Mouse (Mus musculus) hindbrain, embryonic 10.5 days (tissue): Measurements from ENCODE around the gene Ccnc. TPM values are rescaled to one million over a fixed set of nuclear protein-coding genes. Genes with fewer than 3 reads are reported as not detected.

Source experiments
- DNase-seq: peaks from one replicate; pipeline ENCODE4 v3.0.0-alpha.2; 2017; ENCODE audit warnings: low spot score
- H3K27ac ChIP-seq: fragments of 300-500 bp; sonication (generic); 2 replicates; pipeline ENCODE4 v1.5.1; 2016; ENCODE audit warnings: mild to moderate bottlenecking, moderate library complexity
- H3K27me3 ChIP-seq: fragments of 300-500 bp; sonication (generic); 2 replicates; pipeline ENCODE4 v1.6.1; 2016; ENCODE audit warnings: mild to moderate bottlenecking; ENCODE audit not compliant: poor library complexity, insufficient read depth, severe bottlenecking
- H3K36me3 ChIP-seq: fragments of 300-500 bp; sonication (generic); 2 replicates; pipeline ENCODE4 v1.6.1; 2016; ENCODE audit warnings: mild to moderate bottlenecking, moderate library complexity
- H3K4me1 ChIP-seq: fragments of 300-500 bp; sonication (generic); replicated peaks from 2 replicates; pipeline ENCODE4 v1.6.1; 2016; ENCODE audit warnings: mild to moderate bottlenecking
- H3K4me3 ChIP-seq: fragments of 300-500 bp; sonication (generic); 2 replicates; pipeline ENCODE4 v1.5.1; 2016; ENCODE audit warnings: mild to moderate bottlenecking, moderate library complexity
- H3K9me3 ChIP-seq: fragments of 300-500 bp; sonication (generic); 2 replicates; pipeline ENCODE4 v1.6.1; 2016; ENCODE audit warnings: mild to moderate bottlenecking, moderate library complexity
- WGBS: fragments of 180-500 bp; shearing (Covaris S2); methylation state at CpG from one replicate; pipeline ENCODE4 v1.1.7; 2016; 5-methylcytosine and 5-hydroxymethylcytosine counted together
- polyA plus RNA-seq: library from polyadenylated mRNA; unstranded; fragments of >200 nt; fragmentation: Nextera tagmentation; extraction: Ambion mirVana; gene quantifications from 2 replicates; pipeline ENCODE4 v1.2.1, GENCODE M21; 2016

Ccnc gene
- polyA plus RNA-seq: 59.9 and 65.1 TPM in 2 replicates

DNA sequence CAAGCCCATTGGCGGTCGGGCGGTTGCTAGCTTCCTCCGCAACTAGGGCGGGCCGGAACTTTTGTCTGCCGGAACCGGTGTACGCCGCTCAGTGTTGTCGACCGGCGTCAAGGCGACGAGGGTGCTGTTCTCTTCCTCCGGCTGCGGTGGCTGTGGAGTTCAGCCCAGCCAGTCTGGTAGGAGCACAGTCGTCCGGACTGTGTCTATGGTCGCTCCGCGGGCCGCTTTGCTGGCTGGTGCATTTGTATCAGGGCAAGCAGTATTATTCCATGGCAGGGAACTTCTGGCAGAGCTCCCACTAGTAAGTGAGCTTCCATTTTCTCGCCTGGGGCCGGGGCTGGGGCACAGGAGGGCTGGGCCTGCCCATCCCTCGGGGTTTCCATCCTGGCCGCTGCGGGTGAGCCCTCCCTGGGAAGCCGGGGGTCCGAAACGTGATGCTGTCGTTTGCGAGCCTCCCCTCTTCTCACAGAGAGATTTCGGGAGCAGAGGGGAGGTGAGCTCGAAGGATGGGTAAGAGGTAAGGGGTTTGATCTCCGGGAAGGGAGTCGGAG lies at the start of gene Ccnc:
Gene Ccnc (plus strand): TSS at position 87 of the 551 bp plus-strand sequence.
- Histone ChIP-seq H3K36me3 (peaks cover 6% of the 10 kb centered on the region), H3K4me3 (peak within 1 kb of the TSS; percentile 86), H3K4me1 (peaks cover 16% of the 10 kb centered on the region), H3K27ac (peak within 1 kb of the TSS; percentile 92), H3K9me3 (no peaks in the 10 kb centered on the region), H3K27me3 (no peaks in the 10 kb centered on the region)
- under 1% methylated on average over 37 of the region's 37 CpGs for WGBS
- peak; percentile 94 for DNase-seq

DNA sequence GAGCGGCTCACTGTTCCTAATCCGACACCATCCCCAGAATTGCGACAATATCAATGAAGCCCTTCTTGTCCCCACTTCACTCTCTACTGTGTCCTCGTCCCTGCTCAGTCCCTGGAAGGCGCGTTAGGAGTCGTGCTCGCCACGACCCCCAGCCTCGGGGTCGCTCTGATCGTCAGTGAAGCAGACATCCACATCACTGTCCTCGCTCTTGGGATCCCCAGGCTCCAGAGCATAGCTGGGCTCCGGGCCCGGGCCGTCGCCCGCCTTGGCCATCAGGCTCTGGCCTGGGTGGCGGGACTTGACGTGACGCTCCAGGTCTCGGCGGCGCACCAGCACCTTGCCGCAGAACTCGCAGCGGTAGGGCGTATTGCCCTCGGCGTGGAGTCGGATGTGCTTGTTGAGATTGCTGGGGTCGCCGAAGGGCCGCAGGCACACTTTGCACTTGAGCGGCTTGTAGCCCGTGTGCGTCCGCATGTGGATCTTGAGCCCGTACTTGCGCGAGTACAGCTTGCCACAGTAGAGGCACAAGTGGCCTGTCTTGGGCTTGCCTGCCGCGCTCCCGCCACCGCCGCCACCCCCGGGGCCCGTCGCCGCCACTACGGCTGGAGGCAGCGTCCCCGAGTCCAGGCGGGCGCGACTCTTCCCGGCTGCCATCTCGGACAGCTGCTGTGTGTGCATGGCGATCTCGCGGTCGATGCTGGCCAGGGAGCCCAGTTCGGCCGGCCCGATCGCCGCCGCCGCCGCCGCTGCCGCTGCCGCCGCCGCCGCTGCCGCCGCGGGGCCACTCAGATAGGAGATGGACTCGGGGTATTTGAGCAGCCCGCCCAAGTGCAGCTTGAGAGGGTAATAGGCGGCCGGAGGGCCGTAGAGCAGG lies 49.2 kb upstream of the Ccnc start:
- WGBS: under 1% methylated on average over 84 of the region's 84 CpGs
- DNase-seq: peak; percentile 69
- no peaks in the 10 kb centered on the region for H3K36me3 ChIP-seq
- peaks cover 19% of the 10 kb centered on the region for H3K4me1 ChIP-seq
- H3K4me3 ChIP-seq: peak overlapping the region; percentile 56
- peaks cover 100% of the 10 kb centered on the region for H3K27me3 ChIP-seq
- H3K27ac ChIP-seq: peak overlapping the region; percentile 75
- H3K9me3 ChIP-seq: no peaks in the 10 kb centered on the region; the same call in 1 of the 2 replicates

DNA sequence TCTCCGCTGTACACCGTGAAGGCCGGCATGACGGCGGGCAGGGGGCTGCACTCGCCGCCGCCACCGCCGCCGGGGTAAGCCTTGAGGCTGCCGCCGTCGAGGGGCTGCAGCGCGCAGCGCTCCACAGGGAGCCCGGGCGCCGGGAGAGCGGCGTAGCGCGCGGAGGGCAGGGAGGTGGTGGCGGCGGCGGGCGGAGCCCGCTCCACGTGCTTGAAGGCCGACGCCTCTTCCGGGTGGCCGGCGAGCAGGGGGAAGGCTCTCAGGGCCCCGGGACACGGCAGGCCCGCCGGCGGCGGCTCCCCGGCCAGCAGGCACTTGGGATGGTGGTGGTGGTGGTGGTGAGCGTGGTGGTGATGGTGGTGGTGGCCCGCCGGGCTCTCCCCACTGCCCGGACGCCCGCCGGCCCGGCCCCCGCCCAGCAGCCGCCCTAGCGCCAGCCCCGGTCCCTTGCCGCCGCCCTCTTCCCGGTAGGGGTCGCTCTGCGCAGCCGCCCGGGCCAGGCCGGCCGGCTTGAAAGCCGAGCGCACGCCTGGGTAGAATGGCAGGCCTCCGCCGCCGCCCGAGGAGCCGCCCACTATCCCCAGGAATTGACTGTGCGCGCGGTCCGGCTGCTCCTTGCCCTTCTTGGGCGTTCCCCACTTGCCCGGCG lies 48.4 kb upstream of the Ccnc start:
- WGBS: under 1% methylated on average over 79 of the region's 79 CpGs
- H3K27me3 ChIP-seq: peaks cover 100% of the 10 kb centered on the region
- peak; percentile 80 for DNase-seq
- peak overlapping the region; percentile 56 for H3K4me3 ChIP-seq
- H3K27ac ChIP-seq: peak overlapping the region; percentile 75
- peaks cover 19% of the 10 kb centered on the region for H3K4me1 ChIP-seq
- H3K36me3 ChIP-seq: no peaks in the 10 kb centered on the region
- no peaks in the 10 kb centered on the region; the same call in 1 of the 2 replicates for H3K9me3 ChIP-seq

DNA sequence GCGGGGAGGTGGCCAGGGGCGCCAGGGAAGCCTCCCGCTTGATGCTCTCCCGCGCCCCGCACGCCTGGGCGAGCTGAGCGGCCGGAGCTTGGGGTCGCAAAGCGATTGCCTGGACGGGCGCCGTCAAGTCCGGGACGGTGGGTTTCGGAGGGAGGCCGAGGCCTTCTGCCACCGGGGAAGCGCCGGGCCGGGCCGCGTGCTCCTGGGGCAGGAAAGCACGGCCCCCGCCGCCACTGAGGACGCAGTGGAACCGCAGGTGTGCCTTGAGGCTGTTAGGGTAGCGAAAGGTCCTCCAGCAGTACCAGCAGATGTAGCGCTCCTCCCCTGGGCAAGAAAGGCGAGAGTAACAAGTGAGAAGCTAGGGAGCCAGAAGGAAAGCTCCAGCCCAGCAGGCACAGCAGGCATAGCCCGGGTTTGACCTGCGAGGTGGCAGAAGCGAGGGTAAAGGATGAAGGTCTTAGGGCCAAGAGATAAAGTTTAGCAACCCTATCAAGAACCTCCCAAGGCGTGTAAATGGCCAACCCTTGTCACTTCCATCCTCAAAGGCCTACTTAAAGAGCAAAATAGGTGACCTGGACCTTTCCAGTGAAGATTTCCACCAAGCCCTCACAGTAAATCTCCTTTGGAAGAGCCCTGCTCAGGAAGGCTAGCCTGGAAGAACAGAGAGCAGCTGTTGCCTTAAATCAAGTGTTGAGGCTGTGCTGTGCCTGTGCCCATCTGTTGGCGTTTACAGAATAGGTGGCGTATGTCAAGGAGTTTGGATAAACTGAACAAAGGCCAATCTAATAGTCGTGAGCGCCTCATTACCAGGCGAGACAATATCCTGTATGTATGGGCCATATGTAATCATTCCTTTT lies 47.6 kb upstream of the Ccnc start:
- 2% methylated on average over 42 of the region's 42 CpGs for WGBS
- H3K4me3 ChIP-seq: peak overlapping the region; percentile 56
- H3K9me3 ChIP-seq: no peaks in the 10 kb centered on the region; the same call in 1 of the 2 replicates
- H3K4me1 ChIP-seq: peaks cover 19% of the 10 kb centered on the region
- no peak for DNase-seq
- H3K36me3 ChIP-seq: no peaks in the 10 kb centered on the region
- peaks cover 100% of the 10 kb centered on the region for H3K27me3 ChIP-seq
- H3K27ac ChIP-seq: peak overlapping the region; percentile 75

DNA sequence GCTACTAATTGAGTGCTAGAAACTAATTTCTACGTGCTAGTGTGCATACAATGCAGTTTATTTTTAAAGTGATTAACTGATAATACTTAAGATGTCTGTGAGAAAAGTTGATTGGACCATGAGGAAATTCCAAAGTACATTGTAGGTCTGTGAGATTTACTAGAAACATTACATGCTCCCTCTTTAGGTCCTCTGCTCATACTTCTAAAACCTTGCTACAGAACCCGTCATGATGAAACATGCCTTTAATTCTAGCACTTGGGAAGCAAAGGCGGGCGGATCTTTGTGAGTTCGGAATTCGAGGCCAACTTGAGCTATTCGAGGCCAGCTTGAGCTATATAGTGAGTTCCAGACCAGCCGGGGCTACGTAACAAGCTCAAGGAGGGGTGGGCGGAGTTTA lies 46.5 kb upstream of the Ccnc start:
- no peaks in the 10 kb centered on the region for H3K36me3 ChIP-seq
- H3K27ac ChIP-seq: no peak overlapping the region
- 2% methylated on average over 10 of the region's 10 CpGs for WGBS
- no peaks in the 10 kb centered on the region; the same call in 1 of the 2 replicates for H3K9me3 ChIP-seq
- DNase-seq: peak; percentile 27
- H3K4me3 ChIP-seq: no peak overlapping the region
- peaks cover 100% of the 10 kb centered on the region for H3K27me3 ChIP-seq
- peaks cover 27% of the 10 kb centered on the region for H3K4me1 ChIP-seq

DNA sequence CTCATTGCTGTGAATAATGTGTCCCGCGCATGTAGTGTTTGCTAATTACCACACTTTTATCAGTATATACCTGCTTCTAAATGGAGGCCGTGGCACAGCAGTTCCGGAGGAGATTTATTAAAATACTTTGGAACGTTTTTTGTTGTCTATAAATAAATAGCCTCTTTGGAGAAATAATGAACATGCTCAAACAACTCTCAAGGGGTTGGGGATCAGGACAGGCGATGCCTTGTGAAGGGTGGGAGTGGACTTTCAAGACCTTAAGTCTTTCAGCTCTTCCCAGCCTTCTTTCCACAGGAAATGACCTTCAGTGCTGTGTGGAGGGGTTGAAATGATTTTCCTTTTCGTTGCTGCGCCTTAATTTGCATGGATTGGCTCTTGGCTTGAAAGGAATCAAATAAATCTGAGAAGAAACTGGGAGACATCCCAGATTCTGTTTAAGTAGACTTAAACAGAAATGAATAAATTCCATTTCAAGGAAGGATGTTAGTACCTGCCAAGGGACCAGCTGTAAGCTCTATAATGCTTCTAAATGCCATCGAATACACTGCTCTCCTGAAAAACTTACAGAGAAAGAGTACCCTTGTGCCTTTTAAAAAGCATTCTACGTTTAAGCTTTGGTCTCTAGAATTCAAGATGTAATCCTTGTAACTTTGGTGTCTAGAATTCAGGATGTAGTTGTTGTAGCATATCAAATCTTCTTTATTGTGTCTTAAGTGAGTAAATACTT lies 44.9 kb upstream of the Ccnc start:
- DNase-seq: no peak
- H3K4me3 ChIP-seq: no peak overlapping the region

DNA sequence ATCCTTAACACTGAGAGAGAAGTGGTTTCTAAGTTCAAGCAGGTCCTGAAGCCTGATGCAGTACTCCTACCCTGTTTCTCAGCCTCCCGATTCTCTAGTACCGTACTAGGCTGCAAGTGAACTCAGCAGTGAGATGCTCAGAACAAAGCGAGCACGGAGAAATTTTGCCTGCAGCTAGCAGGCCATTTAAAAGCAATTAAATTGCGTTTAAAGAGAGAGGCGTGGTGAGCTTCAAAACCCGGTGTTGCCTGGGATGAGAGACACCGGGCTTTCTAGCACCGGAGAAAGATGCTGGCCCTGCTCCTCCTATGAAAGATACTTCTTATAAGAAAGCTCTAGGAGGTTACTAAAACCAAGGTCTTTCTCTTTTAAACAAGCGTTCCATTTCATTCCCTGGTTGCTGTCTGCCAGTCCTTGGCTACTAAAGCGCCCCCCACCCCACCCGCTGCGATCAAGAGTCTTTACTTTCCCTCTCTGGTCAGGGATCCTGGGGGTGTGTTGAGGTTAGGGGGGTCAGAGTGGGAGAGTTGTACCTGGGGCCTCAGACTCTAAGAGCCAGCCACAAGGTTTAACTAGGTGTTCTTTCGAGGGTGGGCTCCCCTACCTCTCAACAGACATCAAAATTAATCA lies 43.0 kb upstream of the Ccnc start:
- no peaks in the 10 kb centered on the region for H3K36me3 ChIP-seq
- H3K4me1 ChIP-seq: peaks cover 20% of the 10 kb centered on the region
- peak overlapping the region; percentile 47 for H3K4me3 ChIP-seq
- 0 out of 2 replicates have a peak overlapping the region, but pooled peaks have one; percentile 35 for H3K27ac ChIP-seq
- H3K27me3 ChIP-seq: peaks cover 99% of the 10 kb centered on the region
- DNase-seq: peak; percentile 30
- no peaks in the 10 kb centered on the region for H3K9me3 ChIP-seq
- 1% methylated on average over 14 of the region's 14 CpGs for WGBS

More for the DNA sequence above, 44.9 kb upstream of the Ccnc start:
- H3K4me1 ChIP-seq: peaks cover 27% of the 10 kb centered on the region
- no peaks in the 10 kb centered on the region for H3K36me3 ChIP-seq
- 11% methylated on average over 10 of the region's 10 CpGs for WGBS
- no peaks in the 10 kb centered on the region; the same call in 1 of the 2 replicates for H3K9me3 ChIP-seq
- no peak overlapping the region for H3K27ac ChIP-seq
- H3K27me3 ChIP-seq: peaks cover 100% of the 10 kb centered on the region

DNA sequence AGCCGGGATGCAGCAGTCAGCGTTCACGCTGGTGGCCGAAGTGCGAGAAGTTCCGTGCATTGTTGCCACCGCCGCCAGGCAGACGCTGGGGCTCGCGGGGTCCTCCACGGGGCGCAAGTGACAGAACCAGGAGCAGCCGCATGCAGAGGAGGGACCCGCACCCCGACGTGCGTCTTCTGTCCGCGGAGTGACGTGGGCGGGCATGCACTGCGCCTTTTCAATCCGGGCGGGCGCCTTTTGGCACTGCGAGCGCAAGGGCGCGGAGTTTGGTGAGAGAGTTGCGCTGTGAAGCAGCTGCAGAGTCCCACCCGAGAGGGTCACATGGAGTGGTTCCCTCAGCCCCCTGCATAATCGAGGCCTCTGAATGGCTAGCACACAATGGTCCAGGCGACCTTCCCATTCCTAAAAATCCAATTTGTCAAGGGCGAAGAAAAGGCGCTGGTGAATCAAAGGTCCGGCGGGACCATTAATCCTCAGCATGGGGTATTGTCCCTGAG lies 41.9 kb upstream of the Ccnc start, which contains the start of gene Prdm13:
Gene Prdm13 (minus strand): TSS at position 369 of the 497 bp plus-strand sequence.
- Histone ChIP-seq H3K4me3 (peak within 1 kb of the TSS; percentile 47), H3K27ac (peak within 1 kb of the TSS; percentile 74), H3K27me3 (peaks cover 99% of the 10 kb centered on the region), H3K9me3 (no peaks in the 10 kb centered on the region), H3K36me3 (no peaks in the 10 kb centered on the region), H3K4me1 (peaks cover 16% of the 10 kb centered on the region)
- peak; percentile 80 for DNase-seq
- WGBS: under 1% methylated on average over 38 of the region's 38 CpGs

DNA sequence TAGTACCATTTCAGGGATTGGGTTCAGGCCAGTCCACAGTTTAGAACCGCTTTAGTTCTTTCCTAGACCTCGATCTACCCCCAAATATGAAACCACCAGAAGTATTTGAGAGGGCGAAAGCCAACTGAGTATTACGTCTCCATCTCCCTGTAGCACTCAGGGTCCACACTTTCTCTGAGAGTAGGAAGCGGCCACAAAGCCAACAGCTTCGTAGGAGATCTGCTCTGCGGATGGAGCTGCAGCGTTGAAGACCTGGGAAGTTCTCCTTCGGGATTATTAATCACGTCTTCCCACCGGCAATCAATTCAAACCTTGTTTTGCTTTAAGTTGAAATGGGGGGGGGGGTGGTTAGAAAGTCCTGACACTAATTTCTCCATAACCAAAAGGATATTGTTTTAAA lies 41.1 kb upstream of the Ccnc start:
- Histone ChIP-seq H3K36me3 (no peaks in the 10 kb centered on the region), H3K27ac (no peak overlapping the region), H3K27me3 (peaks cover 99% of the 10 kb centered on the region), H3K9me3 (no peaks in the 10 kb centered on the region), H3K4me1 (peaks cover 16% of the 10 kb centered on the region), H3K4me3 (no peak overlapping the region)
- peak; percentile 25 for DNase-seq
- WGBS: under 1% methylated on average over 11 of the region's 11 CpGs

DNA sequence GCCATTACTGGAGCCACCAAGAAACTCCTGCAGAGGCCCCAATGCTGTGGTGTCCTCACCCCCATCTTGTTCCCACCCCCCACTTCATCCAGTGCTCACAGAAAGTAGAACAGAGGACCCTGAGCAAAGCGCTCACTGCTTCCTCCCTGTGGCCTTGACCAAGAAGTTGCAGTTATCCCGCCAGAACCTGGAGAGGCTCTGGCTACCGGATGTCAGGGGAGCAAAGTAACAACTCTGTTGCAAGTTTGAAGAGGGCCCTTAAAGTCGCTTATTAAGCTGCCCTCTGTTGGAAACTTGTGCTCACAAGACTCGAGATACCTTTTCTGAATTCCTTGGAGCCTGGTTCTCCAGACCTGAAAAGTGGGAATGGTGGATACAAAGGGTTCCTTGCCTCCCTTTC lies 40.6 kb upstream of the Ccnc start:
- Histone ChIP-seq H3K27ac (no peak overlapping the region), H3K36me3 (no peaks in the 10 kb centered on the region), H3K9me3 (no peaks in the 10 kb centered on the region), H3K4me3 (no peak overlapping the region), H3K27me3 (peaks cover 99% of the 10 kb centered on the region), H3K4me1 (peaks cover 16% of the 10 kb centered on the region)
- peak; percentile 66 for DNase-seq
- under 1% methylated on average over 5 of the region's 5 CpGs for WGBS
